Comparison of ENCODE assay signal across 9 mouse cellular contexts in the genomic region with DNA sequence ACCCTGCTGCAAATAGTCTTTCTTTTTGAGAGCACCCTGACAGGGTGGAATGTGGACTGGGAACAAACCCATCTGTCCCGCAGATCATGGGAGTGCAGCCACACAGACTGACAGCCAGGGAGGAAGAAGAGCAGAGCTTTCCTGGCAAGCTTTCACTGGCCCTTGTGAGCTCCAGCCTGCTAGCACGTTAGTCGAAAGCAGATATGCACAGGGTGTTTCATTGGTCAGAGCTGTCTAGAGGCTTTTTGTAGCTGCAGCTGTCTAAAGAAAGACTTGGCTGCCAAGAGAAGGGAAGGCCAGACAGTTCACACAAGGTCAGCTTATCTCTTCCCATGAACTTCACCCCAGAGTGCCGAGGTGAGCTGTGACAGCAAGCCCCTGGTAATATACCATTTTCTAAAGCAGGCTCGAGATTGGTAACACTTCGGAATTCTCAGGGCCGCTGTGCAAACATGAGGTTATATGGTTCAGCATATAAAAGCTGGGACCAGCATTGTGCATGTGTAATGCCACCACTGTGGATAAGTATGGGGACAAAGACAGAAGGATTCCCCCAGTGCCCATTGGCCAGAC.
A peak's percentile ranks its signal among the peaks of the same experiment; 100 is the strongest.
DNase-seq lines count a peak whose midpoint lies in the region; ATAC-seq and TF ChIP-seq lines count a peak whose summit lies in the region.
"Had no signal": no experiment of that assay in that cellular context is flagged by ENCODE, and none has a peak within 500 bp of the region (broad histone marks: within the 10 kb centered on the region; RNA-seq: fewer than 3 reads in every experiment).

No protein-coding gene starts in this region.

- H3K4me2 ChIP-seq in hindbrain, postnatal 0 days (ENCODE audit: low read depth, low read length), result 0 out of 2 replicates have a peak overlapping the region, but pooled peaks have one; percentile 13
- H3K4me2 ChIP-seq in liver, embryonic 13.5 days, result no peak overlapping the region
- H3K4me2 ChIP-seq in neural tube, embryonic 13.5 days, result no peak overlapping the region

- H3K9ac ChIP-seq in MEL (ENCODE audit: control insufficient read depth, low read depth, low read length, poor library complexity, severe bottlenecking), result peak overlapping the region; percentile 58
- 0 out of 2 replicates have a peak overlapping the region, but pooled peaks have one; percentile 1 for H3K9ac ChIP-seq in hindbrain, postnatal 0 days (replicated peaks; ENCODE audit: low read length)
- H3K9ac ChIP-seq in liver, embryonic 13.5 days, result no peak overlapping the region
- no peak overlapping the region for H3K9ac ChIP-seq in neural tube, embryonic 13.5 days

- H3K27me3 ChIP-seq in MEL (ENCODE audit: control insufficient read depth in 1 of 2, insufficient read depth in 2 of 2, low read length in 2 of 2), result no peaks in the 10 kb centered on the region
- no peaks in the 10 kb centered on the region for H3K27me3 ChIP-seq in hindbrain, postnatal 0 days (ENCODE audit: insufficient read depth, low read length)
- no peaks in the 10 kb centered on the region; the same call in 1 of the 2 replicates for H3K27me3 ChIP-seq in liver, embryonic 13.5 days
- H3K27me3 ChIP-seq in neural tube, embryonic 13.5 days, result no peaks in the 10 kb centered on the region
- H3K27me3 ChIP-seq: Patski had no signal

- no peaks in the 10 kb centered on the region; the same call in 1 of the 2 replicates for H3K79me2 ChIP-seq in MEL (ENCODE audit: control insufficient read depth, insufficient read depth, low read length, poor library complexity)

- TF ChIP-seq POLR2A in MEL (IDR thresholded peaks at IDR 0.05; ENCODE audit: control insufficient read depth in 1 of 2, insufficient read depth in 1 of 2, low read depth in 1 of 2, low read length in 2 of 2, poor library complexity in 1 of 2), result peak in 1 of 2 experiments; percentile 46; a peak in 2 of 4 replicates
- no peak for TF ChIP-seq POLR2A in brain, embryonic 14.5 days (IDR thresholded peaks at IDR 0.05; ENCODE audit: borderline replicate concordance, extremely low read depth, insufficient read depth, insufficient read length, poor library complexity, severe bottlenecking)

- 0 out of 2 replicates have a peak, but pooled peaks have one; percentile 14 for ATAC-seq in granulocyte monocyte progenitor cell, adult 5-6 weeks (replicated peaks; ENCODE audit: poor library complexity, severe bottlenecking)
- ATAC-seq in hindbrain, postnatal 0 days, result peak; percentile 75
- peak; percentile 29 for ATAC-seq in liver, embryonic 13.5 days (ENCODE audit: low read depth)
- peak; percentile 49; the same call in 1 of the 2 replicates for ATAC-seq in neural tube, embryonic 13.5 days (ENCODE audit: low read depth)
- no peak for ATAC-seq in frontal cortex, adult (ENCODE audit: low TSS enrichment)
- ATAC-seq: Patski had no signal

- peaks cover 0 to 12% of the 10 kb centered on the region in 2 experiments; a peak in 2 of 4 replicates for H3K36me3 ChIP-seq in MEL (ENCODE audit: control insufficient read depth in 1 of 2, insufficient read depth in 2 of 2, low read length in 2 of 2)
- no peaks in the 10 kb centered on the region for H3K36me3 ChIP-seq in hindbrain, postnatal 0 days (ENCODE audit: insufficient read depth, low read length)
- H3K36me3 ChIP-seq in liver, embryonic 13.5 days, result no peaks in the 10 kb centered on the region
- H3K36me3 ChIP-seq in neural tube, embryonic 13.5 days, result peaks cover 15% of the 10 kb centered on the region

- WGBS in hindbrain, postnatal 0 days, result 33% methylated on average over 7 of the region's 7 CpGs
- 37% methylated on average over 7 of the region's 7 CpGs for WGBS in liver, embryonic 13.5 days (ENCODE audit: insufficient replicate concordance)
- WGBS in neural tube, embryonic 13.5 days, result 55% methylated on average over 7 of the region's 7 CpGs

- TF ChIP-seq RAD21 in MEL (IDR thresholded peaks at IDR 0.05; ENCODE audit: low read depth, low read length), result no peak

- peak overlapping the region; percentile 69 for H3K27ac ChIP-seq in MEL (ENCODE audit: control insufficient read depth, low read depth, low read length)
- peak overlapping the region; percentile 43; the same call in 1 of the 2 replicates for H3K27ac ChIP-seq in hindbrain, postnatal 0 days
- H3K27ac ChIP-seq in liver, embryonic 13.5 days, result no peak overlapping the region
- H3K27ac ChIP-seq in neural tube, embryonic 13.5 days (replicated peaks), result peak overlapping the region; percentile 63

- DNase-seq in MEL (ENCODE audit: low read depth, low spot score), result peak; percentile 83
- DNase-seq in brain, embryonic 14.5 days (ENCODE audit: low read depth), result peak; percentile 86
- peak; percentile 48 for DNase-seq in hindbrain, postnatal 0 days (ENCODE audit: low spot score)
- DNase-seq in liver, embryonic 13.5 days, result no peak
- no peak for DNase-seq in left cerebral cortex, adult 9 months (ENCODE audit: low spot score in 2 of 2)

- peaks cover 17 to 23% of the 10 kb centered on the region in 2 experiments for H3K4me1 ChIP-seq in MEL (ENCODE audit: control insufficient read depth in 1 of 2, insufficient read depth in 2 of 2, low read length in 2 of 2)
- H3K4me1 ChIP-seq in hindbrain, postnatal 0 days (ENCODE audit: insufficient read depth, low read length), result peaks cover 3% of the 10 kb centered on the region; the same call in 1 of the 2 replicates
- H3K4me1 ChIP-seq in liver, embryonic 13.5 days (replicated peaks), result peaks cover 9% of the 10 kb centered on the region
- H3K4me1 ChIP-seq in neural tube, embryonic 13.5 days (replicated peaks), result peaks cover 25% of the 10 kb centered on the region

- peak overlapping the region; percentile 29 to 62 for H3K4me3 ChIP-seq in MEL (ENCODE audit: control insufficient read depth in 1 of 2, insufficient read depth in 1 of 2, low read depth in 2 of 2, low read length in 2 of 2)
- H3K4me3 ChIP-seq in hindbrain, postnatal 0 days (ENCODE audit: low read length), result no peak overlapping the region
- H3K4me3 ChIP-seq in liver, embryonic 13.5 days (replicated peaks), result no peak overlapping the region
- no peak overlapping the region for H3K4me3 ChIP-seq in neural tube, embryonic 13.5 days

- no peak for TF ChIP-seq CTCF in MEL (IDR thresholded peaks at IDR 0.05 in 2 of 3, conservative IDR thresholded peaks at IDR 0.05 in 1 of 3; ENCODE audit: control insufficient read depth in 1 of 3, insufficient read depth in 1 of 3, low read depth in 2 of 3, low read length in 3 of 3, poor library complexity in 1 of 3, severe bottlenecking in 1 of 3)
- no peak for TF ChIP-seq CTCF in brain, embryonic 14.5 days (IDR thresholded peaks at IDR 0.05; ENCODE audit: borderline replicate concordance, extremely low read depth, insufficient read depth, insufficient read length)
- TF ChIP-seq CTCF in hindbrain, postnatal 0 days (IDR thresholded peaks at IDR 0.05; ENCODE audit: low read depth), result no peak

- peak; percentile 28 to 55; a peak in 2 of 4 replicates for TF ChIP-seq EP300 in MEL (IDR thresholded peaks at IDR 0.05; ENCODE audit: low read depth in 1 of 2, low read length in 2 of 2)

- H3K9me3 ChIP-seq in MEL (replicated peaks; ENCODE audit: insufficient read depth, low read length), result no peaks in the 10 kb centered on the region
- no peaks in the 10 kb centered on the region for H3K9me3 ChIP-seq in hindbrain, postnatal 0 days (ENCODE audit: low read length)
- H3K9me3 ChIP-seq in liver, embryonic 13.5 days (replicated peaks), result no peaks in the 10 kb centered on the region
- no peaks in the 10 kb centered on the region for H3K9me3 ChIP-seq in neural tube, embryonic 13.5 days

TF ChIP-seq in MEL, 35 proteins besides CTCF, POLR2A, EP300 and RAD21 (continues in another document):
- TF ChIP-seq MEF2A (IDR thresholded peaks at IDR 0.05; ENCODE audit: extremely low read depth, insufficient replicate concordance, low read depth, low read length, poor library complexity, severe bottlenecking), result no peak
- TF ChIP-seq HCFC1 (IDR thresholded peaks at IDR 0.05; ENCODE audit: low read depth, low read length), result peak; percentile 14; the same call in 1 of the 2 replicates
- TF ChIP-seq UBTF (IDR thresholded peaks at IDR 0.05; ENCODE audit: borderline replicate concordance, insufficient read depth, low read depth, low read length), result 0 out of 2 replicates have a peak, but pooled peaks have one; percentile 57
- no peak for TF ChIP-seq CHD2 (IDR thresholded peaks at IDR 0.05; ENCODE audit: low read length)
- peak; percentile 67 for TF ChIP-seq MXI1 (IDR thresholded peaks at IDR 0.05; ENCODE audit: low read depth, low read length)
- no peak for TF ChIP-seq USF1 (IDR thresholded peaks at IDR 0.05; ENCODE audit: low read depth, low read length)
- TF ChIP-seq SMC3 (IDR thresholded peaks at IDR 0.05; ENCODE audit: low read depth, low read length), result no peak; the same call in 1 of the 2 replicates
- TF ChIP-seq MYC (IDR thresholded peaks at IDR 0.05; ENCODE audit: low read depth, low read length), result 0 out of 2 replicates have a peak, but pooled peaks have one; percentile 47
- no peak for TF ChIP-seq GABPA (IDR thresholded peaks at IDR 0.05; ENCODE audit: low read depth, low read length)
- TF ChIP-seq TCF12 (IDR thresholded peaks at IDR 0.05; ENCODE audit: low read depth, low read length), result peak; percentile 55
- TF ChIP-seq CHD1 (IDR thresholded peaks at IDR 0.05; ENCODE audit: low read depth, low read length), result no peak
- TF ChIP-seq SIN3A (IDR thresholded peaks at IDR 0.05; ENCODE audit: low read length), result peak; percentile 58
- TF ChIP-seq E2F4 (IDR thresholded peaks at IDR 0.05; ENCODE audit: borderline replicate concordance, low read depth, low read length), result no peak
- TF ChIP-seq MAX (IDR thresholded peaks at IDR 0.05; ENCODE audit: low read length), result peak; percentile 73
- TF ChIP-seq NRF1 (IDR thresholded peaks at IDR 0.05; ENCODE audit: insufficient read depth, low read depth, low read length, poor library complexity, severe bottlenecking), result no peak
- TF ChIP-seq BHLHE40 (IDR thresholded peaks at IDR 0.05; ENCODE audit: borderline replicate concordance, low read depth, low read length), result peak; percentile 77; the same call in 1 of the 2 replicates
- TF ChIP-seq JUND (IDR thresholded peaks at IDR 0.05; ENCODE audit: low read depth, low read length), result no peak
- TF ChIP-seq USF2 (IDR thresholded peaks at IDR 0.05; ENCODE audit: borderline replicate concordance in 1 of 2, insufficient read depth in 1 of 2, low read depth in 1 of 2, low read length in 2 of 2), result no peak
- 0 out of 2 replicates have a peak, but pooled peaks have one; percentile 7 for TF ChIP-seq ZNF384 (IDR thresholded peaks at IDR 0.05; ENCODE audit: low read depth, low read length)
- 0 out of 2 replicates have a peak, but pooled peaks have one; percentile 25 for TF ChIP-seq NELFE (IDR thresholded peaks at IDR 0.05; ENCODE audit: low read depth, low read length)
- TF ChIP-seq POLR2AphosphoS2 (IDR thresholded peaks at IDR 0.05; ENCODE audit: low read length), result no peak
- no peak for TF ChIP-seq MAFK (IDR thresholded peaks at IDR 0.05; ENCODE audit: borderline replicate concordance, low read depth, low read length)
- TF ChIP-seq ETS1 (IDR thresholded peaks at IDR 0.05; ENCODE audit: low read depth, low read length), result peak; percentile 79
- no peak for TF ChIP-seq RCOR1 (IDR thresholded peaks at IDR 0.05; ENCODE audit: low read depth, low read length)

Comparison
In these comparisons a context has a peak if more than half of its experiments do, and no peak if none do; other contexts are left out.
1. DNase-seq: peak in MEL (single experiment), brain, embryonic 14.5 days (single experiment) and hindbrain, postnatal 0 days (single experiment); none in liver, embryonic 13.5 days (single experiment) and left cerebral cortex, adult 9 months (0 of 2).
2. H3K4me3 ChIP-seq: peak in MEL (2 of 2); none in hindbrain, postnatal 0 days (single experiment), liver, embryonic 13.5 days (single experiment) and neural tube, embryonic 13.5 days (single experiment).
3. H3K9ac ChIP-seq: peak in MEL (single experiment) and hindbrain, postnatal 0 days (single experiment); none in liver, embryonic 13.5 days (single experiment) and neural tube, embryonic 13.5 days (single experiment).